Mouse (Mus musculus) embryonic facial prominence, embryonic 14.5 days (tissue): ENCODE results near the gene Cd109. TPM values are rescaled to one million over a fixed set of nuclear protein-coding genes. Genes with fewer than 3 reads are reported as not detected.

Source experiments
- polyA plus RNA-seq: library from polyadenylated mRNA; unstranded; fragments of >200 nt; fragmentation: Nextera tagmentation; extraction: Ambion mirVana; gene quantifications from 2 replicates; pipeline ENCODE4 v1.2.1, GENCODE M21; 2014

Cd109 gene
- polyA plus RNA-seq, 1 experiment from 2014 or later = 20.3 TPM

Other genes starting within 250 kb of the Cd109 start
- 0.37 TPM in 1 of 2 replicates, not detected in the other for gene Dppa5a, start 247.4 kb upstream of the Cd109 start, polyA plus RNA-seq
- 3.1 and 3.7 TPM in 2 replicates for gene Ooep, start 236.8 kb upstream of the Cd109 start, polyA plus RNA-seq
- 0.30 and 0.32 TPM in 2 replicates for gene Ddx43, start 219.8 kb upstream of the Cd109 start, polyA plus RNA-seq
- 2.8 TPM in 2 replicates for gene Cgas, start 172.3 kb upstream of the Cd109 start, polyA plus RNA-seq
- 21.4 and 22.1 TPM in 2 replicates for gene Mto1, start 167.3 kb upstream of the Cd109 start, polyA plus RNA-seq
- gene Gm17324, start 166.8 kb upstream of the Cd109 start, polyA plus RNA-seq = 0.71 TPM in 1 of 2 replicates, not detected in the other
- 5,674 and 6,022 TPM in 2 replicates for gene Eef1a1, start 126.4 kb upstream of the Cd109 start, polyA plus RNA-seq
- 13.1 and 15.4 TPM in 2 replicates for gene Slc17a5, start 27.5 kb upstream of the Cd109 start, polyA plus RNA-seq